Mouse (Mus musculus) spleen, adult 18-20 months (tissue): ENCODE data around the gene Kcnq4.

Source experiments
- DNase-seq, 2 experiments: peaks; one replicate each; pipeline ENCODE4 v3.0.0; 2022; ENCODE audit warnings: mixed read lengths in 2 of 2

Gene Kcnq4

DNA sequence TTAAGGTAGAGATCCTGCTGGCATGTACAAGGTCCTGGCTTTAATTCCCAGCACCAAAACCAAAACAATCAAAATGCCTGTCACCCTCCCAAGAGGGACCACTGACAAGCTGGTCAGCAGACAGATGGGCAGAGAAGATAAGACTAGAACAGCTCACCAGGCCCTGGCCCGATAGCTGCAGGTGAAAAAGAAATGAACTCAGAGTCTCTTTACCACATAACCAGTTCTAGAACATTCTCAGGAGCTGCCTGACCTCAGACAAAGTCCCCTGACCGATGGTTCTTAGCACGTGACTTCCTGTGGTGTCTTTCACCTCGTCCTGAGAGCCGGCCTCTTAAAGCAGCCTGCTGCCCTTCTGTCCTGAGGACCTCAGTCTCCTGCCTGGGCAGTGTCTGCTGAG, 78.8 kb downstream of the Kcnq4 start:
- DNase-seq: no peak

DNA sequence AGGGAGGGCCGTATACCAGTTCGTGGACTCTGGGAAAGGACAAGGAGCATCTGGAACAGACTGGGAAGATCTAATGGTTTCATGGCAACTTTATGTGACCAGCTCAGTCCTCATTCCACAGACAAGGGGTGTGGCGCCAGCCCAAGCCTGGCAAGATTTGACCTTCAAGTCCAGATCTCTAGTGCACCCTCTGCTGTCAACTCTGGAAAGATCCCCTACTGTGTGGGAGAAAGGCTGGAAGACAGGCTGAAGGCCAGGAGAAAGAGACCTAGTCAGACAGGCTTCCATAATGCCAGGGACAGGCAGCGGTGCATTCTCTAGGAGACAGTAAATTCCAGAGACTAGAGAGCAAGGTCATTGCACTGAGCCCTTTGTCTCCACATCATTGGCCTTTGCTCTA, 79.9 kb downstream of the Kcnq4 start:
- DNase-seq: no peak

DNA sequence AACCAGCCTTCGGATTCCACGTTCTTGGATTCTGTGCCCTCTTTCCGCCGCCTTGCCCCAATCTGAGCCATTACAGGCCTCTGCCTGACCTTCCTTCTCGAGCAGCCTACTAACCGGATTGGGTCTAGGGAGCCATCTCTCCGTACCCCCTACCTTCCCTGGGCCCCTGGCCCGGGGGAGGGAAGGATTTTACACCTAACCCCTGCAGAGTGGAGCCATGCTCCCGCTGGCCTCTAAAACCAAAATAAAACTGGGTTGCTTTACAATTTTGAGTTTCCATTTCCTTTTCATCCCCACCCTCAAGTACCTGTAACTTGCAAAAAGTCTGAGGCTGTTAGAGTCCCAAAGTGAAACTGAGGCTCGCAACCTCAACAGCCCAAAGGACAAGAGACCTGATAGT, 80.9 kb downstream of the Kcnq4 start:
- no peak for DNase-seq

DNA sequence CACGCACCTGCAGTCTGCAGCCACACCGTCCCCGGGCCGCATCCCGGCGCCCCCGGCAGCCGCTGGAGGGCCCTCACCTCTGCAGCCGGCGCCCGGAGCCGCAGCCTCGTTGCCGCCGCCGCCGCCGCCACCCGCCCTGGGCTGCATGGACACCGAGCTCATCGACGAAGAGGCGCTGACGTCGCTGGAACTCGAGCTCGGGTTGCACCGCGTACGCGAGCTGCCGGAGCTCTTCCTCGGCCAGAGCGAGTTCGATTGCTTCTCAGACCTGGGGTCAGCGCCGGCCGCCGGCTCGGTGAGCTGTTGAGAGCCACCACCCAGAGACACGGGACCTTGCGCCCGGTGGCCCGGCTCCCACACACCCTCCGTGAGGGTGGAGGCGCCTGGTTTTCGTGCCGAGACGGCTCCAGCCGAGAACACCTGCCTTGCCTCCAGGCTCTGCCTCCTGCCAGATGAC, 81.3 kb downstream of the Kcnq4 start:
- DNase-seq: peak; percentile 16 to 52

DNA sequence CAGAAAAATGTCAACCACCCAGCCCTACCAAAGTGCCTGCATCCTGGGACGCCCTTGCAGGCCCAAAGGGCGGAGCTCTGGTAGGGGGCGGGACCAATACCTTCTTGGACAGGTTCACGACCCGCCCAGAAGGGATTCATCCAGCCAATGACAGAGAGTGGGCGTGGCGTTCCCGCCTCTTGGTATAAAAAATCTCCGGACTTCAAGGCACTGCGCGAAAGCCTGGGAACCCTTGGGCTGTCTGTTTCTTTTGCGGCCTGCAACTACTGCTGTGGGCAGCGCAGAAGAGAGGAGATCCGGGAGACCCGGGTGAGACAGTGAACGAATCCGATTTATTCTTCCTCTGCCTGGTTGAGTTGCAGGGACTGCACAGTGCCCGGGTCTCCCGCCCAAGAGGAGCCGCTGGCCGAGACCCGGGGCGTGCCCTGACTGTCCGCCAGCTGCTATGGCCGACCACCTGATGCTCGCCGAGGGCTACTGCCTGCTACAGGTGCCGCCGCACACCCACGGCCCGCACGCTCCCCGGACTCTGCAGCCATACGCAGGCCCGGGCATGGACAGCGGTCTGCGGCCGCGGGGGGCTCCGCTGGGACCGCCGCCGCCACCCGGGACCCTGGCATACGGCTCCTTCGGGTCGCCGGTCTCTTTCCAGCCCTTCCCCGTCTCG, 81.9 kb downstream of the Kcnq4 start, which contains the start of gene Cited4:
TSS of gene Cited4 (plus strand) at position 215 of the 667 bp plus-strand sequence.
- DNase-seq: peak; percentile 82 to 88

DNA sequence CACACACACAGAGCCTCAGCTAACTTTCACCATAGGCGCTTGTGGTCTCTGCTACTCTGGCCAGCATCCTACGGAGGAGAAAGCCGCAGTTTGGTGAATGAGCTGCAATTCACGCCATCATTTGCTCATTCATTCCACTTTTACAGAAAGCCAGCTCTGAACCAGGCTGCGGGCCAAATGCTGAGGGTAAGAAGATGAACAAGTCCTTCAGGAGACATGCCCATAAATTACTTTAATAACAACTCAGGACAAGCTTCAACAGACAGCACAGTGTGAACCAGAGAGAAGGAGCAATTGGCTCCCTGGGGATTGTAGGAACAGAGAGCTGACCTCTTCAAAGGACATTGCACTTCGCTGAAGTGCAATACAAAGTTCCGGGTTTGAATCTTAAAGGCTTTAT, 82.6 kb downstream of the Kcnq4 start:
- no peak for DNase-seq

DNA sequence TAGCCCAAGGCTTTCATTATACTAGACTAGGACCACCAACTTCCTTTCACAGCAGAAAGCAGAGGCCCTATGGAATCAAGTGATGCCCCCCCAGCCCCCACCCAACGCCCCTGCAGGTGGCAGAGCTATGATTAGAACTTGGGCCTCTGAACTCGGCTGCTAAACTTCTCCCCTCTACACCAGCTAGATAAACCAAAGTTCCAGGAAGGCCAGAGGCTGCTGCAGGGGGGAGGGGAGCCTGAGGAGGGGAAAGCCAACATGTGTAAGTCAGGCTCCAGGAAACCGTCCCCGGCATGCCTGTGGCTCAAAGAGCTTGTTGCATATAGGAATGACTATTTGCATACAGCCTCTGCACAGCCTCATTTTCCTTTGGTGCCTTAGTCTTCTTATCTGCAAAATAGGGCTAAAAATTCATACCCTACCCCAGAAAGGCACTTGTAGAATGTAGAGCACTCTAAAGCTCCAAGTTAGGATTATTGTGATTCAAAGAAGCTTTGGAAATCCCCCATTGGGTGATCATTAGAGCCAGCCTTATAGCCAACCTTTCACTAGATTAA, 83.2 kb downstream of the Kcnq4 start:
- no peak for DNase-seq

DNA sequence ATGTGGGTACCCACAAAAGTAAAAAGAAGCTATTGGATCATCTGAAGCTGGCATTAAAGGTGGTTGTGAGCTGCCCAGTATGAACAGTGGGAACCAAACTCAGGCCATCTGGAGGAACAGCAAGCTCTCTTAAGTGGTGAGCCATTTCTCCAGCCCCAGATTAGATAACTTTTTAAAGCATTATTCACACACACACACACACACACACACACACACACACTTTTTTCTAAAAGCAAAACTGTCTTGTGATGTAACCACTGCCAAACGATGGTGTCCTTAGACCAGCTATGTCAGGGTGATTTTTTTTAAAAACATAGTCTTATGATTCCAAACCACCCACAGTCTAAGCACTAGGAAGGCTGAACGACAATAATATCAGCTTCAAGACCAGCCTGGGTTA, 83.8 kb downstream of the Kcnq4 start:
- DNase-seq: no peak

DNA sequence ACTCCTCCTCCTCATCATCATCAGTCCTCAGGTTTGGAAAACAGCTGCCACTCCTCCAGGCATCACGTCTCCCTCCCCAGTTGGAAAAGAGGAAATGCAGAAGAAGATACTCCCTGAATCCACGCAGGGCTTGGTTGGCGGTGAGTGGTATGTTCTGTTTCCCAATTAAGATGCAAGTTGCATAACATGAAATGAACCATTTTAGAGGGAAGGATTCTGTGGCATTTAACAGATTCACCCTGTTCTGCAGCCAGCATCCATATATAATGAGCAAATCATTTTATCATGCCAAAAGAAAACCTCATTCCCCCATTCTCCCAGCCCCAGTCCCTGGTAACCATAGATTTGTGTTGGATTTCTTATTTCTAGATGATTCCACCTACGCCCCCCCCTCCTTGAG, 87.9 kb downstream of the Kcnq4 start:
- DNase-seq: no peak

DNA sequence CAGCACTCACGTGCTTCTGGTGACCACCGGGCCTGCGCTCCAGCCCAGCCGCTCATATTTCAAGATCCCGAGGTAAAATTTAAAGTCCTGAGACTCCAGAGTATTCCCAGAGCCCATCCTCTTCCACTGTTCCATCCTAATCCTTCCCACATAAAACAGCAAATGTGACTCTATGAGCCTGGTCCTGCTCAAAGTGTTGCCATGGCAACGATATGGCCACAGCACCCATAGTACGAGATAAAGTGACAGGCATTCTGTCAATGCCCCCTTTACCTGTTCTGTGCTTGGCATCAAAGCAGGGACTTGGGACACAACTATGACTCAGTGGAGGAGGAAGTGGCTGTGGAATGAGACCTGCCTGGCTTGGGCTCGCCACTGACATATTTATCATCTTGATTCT, 92.5 kb downstream of the Kcnq4 start:
- no peak for DNase-seq

DNA sequence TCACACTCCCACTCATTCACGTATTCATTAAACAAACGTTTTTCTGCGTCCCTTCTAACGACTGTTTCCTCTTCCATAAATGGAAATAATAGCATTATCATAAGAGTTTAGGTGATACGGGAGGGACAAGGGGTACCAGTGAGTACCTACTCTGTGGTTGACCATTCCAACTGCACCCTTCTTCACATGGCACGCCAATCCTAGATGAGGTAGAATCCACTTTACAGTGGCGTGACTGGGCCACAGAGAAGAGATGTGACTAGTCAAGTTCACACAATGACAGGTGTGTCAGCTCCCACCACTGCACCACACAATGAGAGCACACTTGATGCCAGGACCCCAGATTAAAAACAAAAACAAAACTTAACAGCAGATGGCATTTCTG, 98.2 kb downstream of the Kcnq4 start:
- no peak for DNase-seq

DNA sequence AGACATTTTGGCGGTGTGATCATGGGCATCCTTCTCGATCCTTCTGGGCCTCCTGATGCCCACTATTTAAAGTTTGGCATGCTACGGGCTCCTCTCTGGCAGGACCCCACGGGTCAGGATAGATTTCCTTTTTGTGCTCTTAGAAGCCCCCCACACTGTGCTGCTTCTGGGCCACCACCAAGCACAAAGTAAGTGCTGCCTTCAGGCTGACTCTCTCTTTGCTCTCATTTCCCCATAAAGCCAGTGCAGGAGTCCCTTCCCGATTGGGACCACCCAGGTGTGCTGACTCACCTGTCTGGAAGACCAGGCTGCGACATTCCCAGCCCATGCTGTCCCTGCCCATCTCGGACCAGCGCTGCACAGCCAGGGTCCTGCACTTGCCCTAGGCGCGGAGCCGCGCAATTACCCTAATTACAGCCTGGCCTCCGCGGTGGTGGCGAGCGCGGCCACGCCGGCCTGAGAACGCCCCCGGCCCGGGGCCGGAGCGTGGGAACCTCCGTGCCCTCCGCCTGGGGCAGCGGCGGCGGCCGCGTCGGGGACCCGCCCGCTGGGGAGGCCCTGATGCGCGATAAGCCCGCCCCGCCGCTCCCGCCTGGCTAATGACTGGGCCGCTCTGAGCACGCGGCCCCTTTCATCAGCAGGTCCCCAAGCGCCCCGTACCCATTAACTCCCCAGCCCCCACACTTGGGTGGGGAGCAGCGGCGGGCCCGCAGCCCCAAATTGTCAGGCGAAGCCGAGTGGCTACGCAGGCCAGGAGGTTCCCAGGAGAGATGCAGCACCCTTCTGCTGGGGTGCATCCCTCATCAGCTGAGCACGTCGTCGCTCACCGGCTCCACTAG, 98.8 kb downstream of the Kcnq4 start:
- no peak for DNase-seq
